Mouse (Mus musculus): ENCODE measurements at regions not wholly inside any gene's neighbourhood (a gene's known extent, or its start where the extent isn't known, plus 50 kb on each side); places are given as distances from the start of the nearest gene placed in this dataset.

DNA sequence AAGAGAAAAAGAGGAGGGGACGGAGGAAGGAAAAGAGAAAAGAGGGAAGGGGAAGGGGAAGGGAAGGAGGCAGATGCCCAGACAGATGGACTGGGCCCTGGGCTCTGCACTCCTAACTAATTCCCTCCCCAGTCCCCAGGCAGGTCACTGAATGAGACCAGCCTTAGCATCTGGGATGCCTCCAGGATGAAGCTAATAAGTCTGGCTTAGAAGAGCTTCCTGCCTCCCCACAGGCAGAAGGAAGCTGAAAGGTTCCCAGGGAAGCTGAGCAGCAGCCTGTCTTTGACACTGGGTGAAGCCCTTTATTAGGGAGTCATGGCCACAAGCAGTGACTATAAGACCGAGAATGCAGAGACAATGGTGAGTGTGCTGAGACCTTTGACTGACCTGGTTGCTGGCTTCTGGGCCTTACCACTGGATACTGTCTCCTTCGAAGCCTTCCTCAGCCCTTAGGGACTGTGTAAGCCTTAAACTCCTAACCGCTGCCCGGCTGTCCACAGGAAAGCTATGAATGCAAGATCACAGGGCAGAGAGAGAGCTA lies 76.7 kb upstream of the Bod1 start:
- no peak for DNase-seq (ENCODE audit: low read depth)

DNA sequence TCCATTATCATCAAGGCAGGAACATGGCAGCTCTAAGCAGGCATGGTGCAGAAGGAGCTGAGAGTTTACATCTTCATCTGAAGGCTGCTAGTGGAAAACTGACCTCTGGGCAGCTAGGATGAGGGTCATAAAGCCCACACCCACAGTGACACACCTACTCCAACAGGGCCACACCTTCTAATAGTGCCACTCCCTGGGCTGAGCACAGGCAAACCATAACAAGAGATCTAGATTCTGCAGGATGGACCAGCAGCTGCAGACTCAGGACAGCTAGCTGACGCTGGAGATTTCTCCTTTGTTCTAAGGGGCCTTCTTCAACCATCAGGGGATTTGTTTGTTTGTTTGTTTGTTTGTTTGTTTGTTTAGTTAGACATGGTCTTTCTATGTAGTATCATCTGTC lies 79.6 kb upstream of the Bod1 start:
- no peak for DNase-seq (ENCODE audit: low read depth)

DNA sequence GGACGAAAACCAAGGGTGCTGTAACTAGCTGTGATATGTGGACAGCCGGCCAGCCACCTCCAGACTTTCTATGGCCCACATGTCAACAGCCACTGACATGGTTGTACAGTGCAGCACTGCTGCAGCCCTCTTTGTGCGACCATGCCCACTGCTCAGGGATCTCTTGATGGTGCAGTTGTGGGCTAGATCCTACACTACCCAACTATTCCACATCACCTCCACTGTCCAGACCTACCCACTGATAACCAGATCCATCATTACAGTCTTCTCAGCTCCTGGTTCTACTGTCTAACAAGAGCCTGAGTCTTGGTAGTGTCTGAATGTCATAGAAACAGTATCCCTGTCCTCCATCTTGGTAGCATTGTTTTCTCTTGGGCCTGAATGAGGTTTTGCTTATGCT lies 81.5 kb upstream of the Bod1 start:
- DNase-seq (ENCODE audit: low read depth): no peak

DNA sequence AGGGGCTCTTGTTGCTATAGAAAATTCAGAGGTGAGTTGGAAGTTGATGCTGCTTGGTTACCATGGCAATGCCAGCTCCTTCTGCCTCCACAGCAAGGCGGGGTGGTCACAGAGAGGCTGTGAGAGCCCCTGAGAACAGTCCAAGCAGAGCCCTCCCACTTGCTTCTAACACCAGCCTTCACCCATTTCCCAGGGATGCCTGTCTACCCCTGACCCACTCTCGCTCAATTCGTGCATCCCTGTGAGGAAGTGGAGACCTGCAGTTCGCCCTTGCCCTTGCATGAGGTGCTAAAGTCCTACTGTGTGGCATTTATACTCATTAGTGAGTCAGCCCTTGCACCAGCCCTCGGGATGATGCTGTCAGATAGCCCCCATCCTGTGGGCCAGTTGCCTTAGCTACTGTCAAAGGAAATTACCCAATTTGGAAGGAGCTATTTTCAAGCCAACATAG lies 82.1 kb upstream of the Bod1 start:
- DNase-seq (ENCODE audit: low read depth): no peak

DNA sequence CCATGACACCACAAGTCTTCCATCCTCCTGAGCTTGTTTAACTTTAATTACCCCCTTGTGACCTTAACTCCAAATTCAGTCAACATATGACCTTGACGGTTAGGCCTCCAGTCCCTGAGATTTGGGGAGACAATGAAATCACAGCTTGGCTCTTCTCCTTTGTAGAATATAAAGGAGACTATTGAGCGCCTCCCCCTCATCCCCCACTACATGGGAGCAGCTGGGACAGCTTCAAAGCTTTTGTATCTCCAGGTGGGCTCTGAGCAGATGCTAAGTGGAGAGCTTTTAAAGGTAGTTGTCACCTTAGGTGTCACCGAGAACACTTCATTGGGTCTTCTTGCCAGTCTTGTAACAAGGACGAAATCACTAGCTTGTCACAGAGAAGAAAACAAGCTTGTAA lies 82.7 kb upstream of the Bod1 start:
- DNase-seq (ENCODE audit: low read depth): no peak

DNA sequence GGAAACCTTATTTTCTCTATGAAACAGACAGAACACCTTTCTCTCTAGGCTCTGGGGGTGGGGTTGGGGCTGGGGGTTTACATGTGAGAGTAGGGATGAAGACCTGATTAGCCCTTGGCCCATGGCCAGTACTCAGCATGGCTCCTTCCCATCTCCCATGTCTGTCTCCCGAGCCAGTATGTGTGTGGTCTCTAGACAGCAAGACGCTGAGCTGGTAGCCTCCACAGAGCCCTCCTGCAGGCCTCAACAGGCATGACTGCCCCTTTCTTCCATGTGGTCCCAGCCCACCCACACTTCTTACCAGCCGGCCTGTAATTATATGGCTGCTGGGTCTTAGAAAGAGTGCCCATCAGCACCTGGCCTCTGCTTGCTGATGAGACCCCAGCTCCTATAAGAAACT lies 84.2 kb upstream of the Bod1 start:
- no peak for DNase-seq (ENCODE audit: low read depth)

DNA sequence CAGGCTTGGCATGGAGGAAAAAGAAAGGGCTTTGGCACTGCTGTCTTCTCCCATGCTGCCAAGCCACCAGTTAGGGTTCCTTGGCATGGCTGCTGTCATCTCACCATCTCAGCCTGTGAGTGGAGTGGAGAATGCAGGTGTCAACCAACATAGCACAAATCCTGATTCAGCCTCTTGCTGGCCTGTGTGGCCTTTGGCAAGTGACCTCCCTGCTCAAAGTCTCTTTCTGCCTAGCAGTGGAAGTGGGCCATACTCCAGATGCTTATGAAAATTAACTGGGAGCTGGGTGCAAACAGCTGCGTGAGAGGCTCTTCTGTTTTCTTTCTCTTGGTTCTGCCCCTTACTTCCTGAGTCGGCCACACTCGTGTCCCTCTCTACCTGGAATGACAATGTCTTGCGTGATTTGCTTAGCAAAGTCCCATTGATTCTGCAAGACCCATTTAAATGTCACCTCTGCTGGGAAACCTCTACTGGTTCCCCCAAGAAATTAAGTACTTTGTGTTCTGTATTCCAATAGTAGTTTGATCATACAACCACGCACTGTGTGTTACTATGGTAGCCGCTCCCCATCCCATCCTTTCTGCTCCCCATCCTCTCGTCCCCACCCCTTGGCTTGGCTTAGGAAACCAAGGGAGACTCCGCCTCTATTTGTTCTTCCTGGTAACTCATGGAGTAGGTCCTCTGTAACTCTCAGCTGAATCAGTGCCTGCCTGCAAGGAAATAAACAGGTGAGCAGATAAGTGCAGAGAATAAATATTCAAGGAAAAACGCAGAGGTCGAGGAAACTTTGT lies 84.9 kb upstream of the Bod1 start:
- DNase-seq (ENCODE audit: low read depth): no peak

DNA sequence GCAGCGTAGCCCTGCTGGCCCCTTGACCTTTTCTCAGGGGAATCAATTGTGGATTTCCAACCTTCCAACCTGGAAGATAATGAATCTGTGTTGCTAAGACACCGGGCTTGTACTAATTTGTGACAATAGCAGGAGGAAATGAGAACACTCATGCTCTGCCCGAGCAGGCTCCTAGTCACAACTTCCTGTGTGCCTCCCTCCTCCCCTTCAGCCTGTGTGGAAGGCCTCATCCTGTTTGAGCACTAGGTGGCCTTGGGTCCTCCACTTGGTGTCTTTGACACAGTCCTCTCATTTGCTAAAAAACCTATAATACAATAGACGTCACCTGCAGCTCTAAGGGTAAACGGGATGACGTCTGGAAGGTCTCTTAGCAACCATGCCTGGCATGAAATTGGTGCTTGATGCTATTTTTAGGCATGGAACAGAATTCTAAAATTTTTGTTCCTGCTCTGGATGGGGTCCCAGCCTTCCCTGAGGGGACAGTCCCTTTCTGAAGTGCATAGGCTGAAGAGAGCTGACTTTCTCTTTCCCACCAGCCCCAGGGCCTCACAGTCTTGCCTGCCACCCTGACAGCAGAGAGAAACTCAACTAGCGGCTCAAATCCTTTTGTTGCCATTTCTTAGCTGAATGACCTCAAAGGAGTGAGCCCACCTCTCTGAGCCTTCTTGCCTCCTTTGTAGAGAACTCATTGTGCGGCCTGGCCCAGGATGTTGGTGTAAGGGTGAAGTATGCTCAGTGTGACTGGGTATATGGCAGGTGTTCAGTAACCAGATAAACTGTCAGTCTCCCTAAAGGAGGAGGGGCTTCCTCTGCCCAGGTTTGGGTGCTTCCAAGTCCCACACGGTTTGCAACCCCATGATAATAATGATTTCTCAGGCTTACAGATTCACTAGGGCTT lies 88.4 kb upstream of the Bod1 start:
- no peak for DNase-seq (ENCODE audit: low read depth)

DNA sequence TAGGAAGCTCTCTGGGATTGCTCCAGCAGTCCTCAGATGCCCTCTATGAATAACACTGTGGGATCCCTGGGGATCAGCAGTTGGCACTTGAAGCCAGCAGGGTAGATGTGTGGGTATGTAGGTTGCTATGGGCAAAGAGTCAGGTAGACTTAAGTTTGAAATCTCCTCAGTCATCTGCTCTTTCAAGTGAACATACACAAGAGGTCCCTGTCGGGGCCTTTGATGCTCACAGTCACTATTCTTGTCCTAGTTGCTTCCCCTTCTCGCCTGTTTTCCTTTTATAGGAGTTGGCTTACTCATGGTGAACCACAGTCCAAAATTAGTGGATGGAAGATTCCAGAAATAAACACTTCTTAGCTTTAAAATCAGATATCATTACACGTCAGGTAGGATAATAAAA lies 92.2 kb upstream of the Bod1 start:
- DNase-seq (ENCODE audit: low read depth): no peak

DNA sequence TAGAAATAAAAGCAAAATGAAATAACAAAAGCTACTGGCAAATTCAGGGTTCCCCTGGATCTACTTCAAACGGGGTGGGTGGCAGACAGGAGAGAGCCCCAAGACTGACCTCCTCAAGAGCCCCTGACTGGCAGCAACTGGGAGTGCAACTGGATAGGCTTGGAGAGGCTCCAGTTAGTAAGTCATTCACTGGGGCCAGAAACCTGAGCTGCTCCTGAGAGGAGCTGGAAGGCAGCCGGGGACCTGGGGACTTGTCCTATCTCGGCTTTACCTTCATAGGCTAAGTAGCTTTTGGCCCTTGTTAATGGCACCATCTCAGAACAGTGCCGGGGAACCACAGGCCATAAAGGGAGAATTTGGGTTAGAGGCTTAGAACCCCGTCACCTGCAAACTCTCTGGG lies 94.6 kb upstream of the Bod1 start:
- no peak for DNase-seq (ENCODE audit: low read depth)

DNA sequence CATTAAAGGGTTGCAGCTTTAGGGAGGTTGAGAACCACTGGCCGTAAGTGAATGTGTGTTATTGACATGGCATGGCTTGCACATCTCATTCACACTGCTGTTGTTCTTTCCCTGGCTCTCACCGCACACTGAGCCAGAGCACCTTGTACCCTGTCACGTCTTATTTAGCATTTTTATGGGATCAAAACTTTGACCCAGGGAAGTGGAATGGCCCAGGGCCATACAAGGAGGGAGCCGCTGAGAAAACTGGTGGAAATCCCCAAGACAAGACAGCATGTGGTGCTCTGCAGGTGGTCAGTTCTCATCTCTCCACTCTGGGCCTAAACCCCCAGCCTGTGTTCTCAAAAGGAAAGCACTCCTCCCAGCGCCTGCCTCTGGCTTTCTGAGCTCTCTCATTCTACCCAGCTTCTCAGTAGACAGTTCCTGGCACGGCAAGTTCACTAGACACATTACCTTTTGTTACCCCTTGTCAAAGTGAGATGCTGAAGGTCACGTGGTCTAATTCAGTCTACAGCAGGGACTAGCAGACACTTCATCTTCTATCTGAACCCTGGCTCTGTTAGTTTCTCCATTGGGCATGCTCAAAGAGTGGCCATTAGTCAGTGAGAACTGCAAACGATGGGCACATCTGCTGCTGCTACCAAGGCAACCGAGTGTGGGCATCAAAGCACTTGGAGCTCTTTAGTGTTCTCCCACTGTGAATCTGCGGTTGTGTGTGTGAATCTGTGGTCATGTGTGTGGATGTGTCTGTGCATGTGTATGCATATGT lies 96.2 kb upstream of the Bod1 start:
- DNase-seq (ENCODE audit: low read depth): no peak

DNA sequence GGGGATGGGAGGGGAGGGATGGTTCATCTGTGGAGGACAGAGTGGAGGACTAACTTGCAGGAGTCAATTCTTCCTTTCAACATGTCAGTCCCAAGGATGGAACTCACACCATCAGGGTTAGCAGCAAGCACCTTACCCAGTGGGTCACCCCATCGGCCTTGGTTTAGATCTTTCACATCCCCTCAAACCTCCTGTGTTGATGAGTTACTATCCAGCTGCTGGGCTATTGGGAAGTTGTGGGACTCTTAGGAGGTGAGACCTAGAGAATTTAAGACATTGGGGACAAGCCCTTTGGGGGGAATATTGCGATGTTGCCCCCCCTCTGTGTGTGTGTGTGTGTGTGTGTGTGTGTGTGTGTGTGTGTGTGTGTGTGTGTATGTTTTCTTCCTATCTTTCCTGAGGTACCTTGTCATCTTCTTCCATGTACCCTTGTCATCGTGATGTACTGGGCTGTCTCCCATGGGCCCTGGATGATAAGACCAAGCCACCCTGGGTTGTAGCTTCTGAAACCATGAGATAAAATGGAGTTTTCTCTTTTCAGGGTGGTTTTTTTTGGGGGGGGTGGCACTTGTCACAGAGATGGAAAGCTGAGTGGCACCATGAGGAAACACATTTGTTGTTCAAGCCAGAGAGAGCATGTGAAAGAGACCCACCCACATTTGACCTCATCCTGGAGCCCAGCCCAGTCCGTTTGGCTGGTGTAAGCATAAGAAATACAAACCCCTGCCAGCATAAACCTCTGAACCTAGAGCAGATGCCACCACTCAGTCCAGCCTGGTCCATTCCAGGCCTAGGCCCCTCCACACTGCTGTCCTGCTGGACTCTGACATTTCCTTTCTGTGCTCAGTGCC lies 98.3 kb upstream of the Bod1 start:
- peak; percentile 72 for DNase-seq (ENCODE audit: low read depth)

DNA sequence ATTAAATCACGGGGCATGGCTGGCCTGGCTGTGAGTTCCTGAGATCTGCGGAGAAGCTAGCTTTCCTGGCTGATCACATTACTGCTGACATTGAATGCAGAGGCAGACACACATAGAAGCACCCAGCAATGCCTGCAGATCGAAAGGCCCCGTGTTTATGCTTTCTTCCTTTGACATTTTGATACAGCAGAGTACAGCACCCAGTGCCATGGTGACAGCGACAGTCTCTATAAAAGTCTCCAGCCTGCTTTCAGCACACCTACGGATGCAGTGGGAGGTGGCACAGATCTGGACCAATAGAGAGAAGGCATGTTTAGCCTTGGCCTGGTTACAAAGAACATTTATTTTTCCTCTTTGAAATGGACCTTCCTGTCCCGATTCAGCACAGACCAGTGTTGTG lies 99.2 kb upstream of the Bod1 start:
- DNase-seq (ENCODE audit: low read depth): no peak

DNA sequence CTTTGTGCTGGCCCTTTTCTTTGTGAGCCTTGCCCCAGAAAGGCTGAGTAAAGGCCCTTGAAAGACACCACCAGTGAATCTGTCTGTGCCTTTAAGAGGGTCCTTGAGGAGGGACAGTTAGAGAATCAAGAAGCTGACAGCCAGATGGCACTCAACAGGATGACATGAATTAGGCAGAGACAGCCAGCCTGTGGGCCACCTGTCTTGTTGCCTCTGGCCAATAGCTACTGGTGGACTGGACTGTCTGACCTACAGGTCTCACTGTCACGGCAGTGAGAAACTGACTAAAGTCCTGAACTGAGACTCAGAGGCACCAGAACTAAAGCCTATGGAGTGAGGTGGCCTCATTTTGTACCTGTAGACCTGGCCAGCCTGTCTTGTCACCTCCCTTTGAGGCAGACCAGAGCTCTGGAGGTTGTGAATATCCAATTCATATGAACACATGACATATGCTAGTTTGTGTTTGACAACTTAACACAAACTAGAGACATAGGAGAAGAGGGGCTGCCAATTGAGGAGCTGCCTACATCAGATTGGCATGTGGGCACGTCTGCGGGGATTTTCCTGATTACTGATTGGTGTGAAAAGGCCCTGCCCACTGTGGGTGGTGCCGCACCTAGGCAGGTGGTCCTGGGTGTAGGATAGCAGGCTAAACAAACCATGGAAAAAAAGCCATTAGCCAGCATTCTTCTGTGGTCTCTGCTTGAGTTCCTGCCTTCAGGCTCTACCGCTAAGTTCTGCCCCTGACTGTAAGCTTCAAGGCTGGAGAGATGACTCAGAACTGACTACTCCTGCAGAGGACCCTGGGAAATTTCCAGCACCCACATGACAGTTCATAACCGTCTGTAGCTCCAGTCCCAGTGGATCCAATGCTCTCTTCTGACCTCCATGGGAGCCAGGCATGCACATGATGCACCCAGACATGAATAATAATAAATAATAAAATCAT lies 100.1 kb upstream of the Bod1 start:
- no peak for DNase-seq (ENCODE audit: low read depth)

DNA sequence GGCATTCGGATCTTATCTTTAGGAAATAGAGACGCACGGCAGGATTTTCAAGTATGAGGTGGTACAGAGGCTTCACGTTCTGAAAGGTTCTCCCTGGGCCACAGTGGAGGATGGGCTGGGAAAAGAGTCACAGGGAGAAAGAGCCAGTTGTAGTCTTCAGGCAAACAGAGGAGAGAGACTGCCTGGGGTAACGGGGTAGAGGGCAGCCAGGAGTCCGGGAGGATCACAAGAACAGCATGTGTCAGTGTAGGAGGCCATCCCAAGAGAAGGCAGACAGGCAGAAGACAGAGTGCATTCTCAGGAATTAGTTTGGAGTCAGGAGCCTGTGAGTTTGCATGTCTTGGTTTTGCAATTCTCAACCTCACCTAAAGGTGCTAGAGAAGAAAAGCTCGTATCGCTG lies 94.5 kb upstream of the Cpeb4 start:
- DNase-seq (ENCODE audit: low read depth): no peak

DNA sequence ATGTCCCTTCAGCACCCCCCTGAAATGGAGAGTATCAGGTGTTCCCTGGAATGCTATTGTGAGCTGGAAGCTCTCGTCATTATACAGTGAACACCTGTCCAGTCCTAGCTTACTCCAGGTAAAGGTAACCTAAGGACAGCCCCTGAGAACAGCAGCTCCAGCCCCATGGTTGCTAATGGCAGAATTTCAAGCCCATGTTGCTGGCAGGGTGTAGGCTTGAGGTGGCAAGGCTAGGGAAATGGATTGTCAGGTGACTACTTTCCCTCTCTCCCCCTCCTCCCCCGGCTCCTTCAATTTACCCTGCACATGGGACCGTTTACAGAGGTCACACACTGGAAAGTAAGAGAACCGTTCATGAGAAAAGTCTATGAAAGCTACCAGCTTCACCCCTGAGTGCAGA lies 93.2 kb upstream of the Cpeb4 start:
- no peak for DNase-seq (ENCODE audit: low read depth)

DNA sequence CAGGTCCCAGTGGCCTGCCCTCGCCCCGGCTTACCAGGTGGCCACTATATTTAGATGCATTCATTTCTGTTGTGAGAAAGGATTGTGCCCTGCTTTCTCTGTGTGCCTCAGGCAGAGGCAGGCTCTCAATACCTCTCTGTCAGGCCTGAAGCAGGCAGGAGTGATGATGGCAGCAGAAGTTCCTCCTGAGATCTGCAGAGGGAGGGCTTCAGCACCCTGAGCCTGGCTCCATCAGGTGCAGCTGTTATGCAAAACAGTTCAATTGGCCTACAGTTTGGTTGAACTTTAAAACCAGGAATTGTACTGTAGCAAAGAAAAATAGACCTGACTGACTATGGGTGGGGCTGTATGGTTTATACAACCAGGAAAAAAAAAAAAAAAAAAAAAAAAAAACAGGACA lies 92.7 kb upstream of the Cpeb4 start:
- no peak for DNase-seq (ENCODE audit: low read depth)

DNA sequence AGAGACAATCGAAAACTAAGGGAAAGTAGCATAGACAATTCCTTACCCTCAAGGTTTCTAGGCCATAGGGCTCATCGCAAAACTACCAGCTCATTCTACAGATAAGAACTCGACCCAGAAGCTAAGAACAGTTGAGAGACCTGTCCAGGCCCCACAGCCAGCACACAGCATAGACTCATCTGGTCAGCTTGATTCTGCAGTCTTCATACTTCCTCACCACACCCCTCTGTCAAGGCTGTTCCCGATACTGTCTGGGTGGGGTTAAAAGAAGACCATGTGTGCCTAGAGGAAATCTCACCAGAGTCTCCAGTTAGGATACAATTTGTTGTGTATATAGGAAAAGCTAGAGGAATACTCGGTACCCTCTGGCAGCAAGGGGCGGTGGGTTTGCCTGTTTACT lies 91.0 kb upstream of the Cpeb4 start:
- no peak for DNase-seq (ENCODE audit: low read depth)

DNA sequence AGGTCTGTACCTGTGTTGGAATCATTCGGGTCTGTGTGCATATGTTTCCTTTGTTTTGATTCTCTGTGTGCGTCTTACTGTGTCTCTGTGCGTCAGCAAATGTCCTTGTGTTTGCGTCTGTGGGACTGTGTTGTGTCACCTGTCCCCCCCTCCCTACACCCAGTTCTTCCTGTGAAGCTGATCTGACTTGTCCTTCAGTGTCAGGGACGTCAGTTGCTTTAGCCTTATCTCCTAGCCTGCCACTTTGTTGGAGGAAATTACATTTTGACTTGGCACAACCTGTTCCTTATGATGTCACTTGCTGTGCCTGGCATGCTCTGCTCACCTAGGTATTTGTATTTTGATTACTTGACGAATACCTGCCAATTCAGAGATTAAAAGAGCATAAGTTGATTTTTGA lies 90.4 kb upstream of the Cpeb4 start:
- no peak for DNase-seq (ENCODE audit: low read depth)

DNA sequence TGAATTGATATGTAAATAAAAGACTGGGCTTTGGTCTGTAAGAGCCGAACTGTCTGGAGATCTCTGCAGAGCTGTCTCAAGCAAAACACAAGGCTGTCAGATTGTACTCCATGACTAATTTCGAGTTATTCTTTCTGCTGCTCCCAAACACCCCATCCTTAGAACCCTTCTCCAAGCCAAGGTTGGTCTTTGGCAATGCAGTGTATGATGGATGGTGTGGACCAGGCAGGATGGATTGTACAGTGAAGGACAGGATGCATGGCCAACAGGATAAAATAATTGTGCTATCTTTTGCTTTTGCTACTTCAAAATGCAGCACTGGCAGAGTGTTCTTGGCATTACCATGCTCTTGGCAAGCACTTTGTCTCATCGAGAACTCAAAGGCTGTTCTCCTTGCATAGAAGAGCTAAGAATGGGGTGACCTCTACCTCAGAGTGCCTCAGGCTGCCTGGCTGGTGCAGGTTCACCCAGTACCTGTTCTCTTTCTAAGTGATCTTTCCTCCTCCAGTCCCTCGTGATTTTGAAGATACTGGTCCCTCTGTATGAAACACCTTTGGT lies 88.4 kb upstream of the Cpeb4 start:
- DNase-seq (ENCODE audit: low read depth): no peak
